In genomic region chr14:21891581-21892340, GRCm38 (mm10) we compare ENCODE assay signal across 8 mouse cellular contexts. TPM values are rescaled to one million over a fixed set of nuclear protein-coding genes. Genes with fewer than 3 reads are reported as not detected.
A peak's percentile ranks its signal among the peaks of the same experiment; 100 is the strongest.
DNase-seq lines count a peak whose midpoint lies in the region; ATAC-seq and TF ChIP-seq lines count a peak whose summit lies in the region.

No protein-coding gene starts in this region.

- H3K4me2 ChIP-seq in hindbrain, embryonic 15.5 days, result peak overlapping the region; percentile 19
- peak overlapping the region; percentile 21; the same call in 1 of the 2 replicates for H3K4me2 ChIP-seq in midbrain, embryonic 13.5 days (replicated peaks)

- ATAC-seq in hindbrain, embryonic 15.5 days (ENCODE audit: low FRiP score, low read depth), result peak; percentile 81
- ATAC-seq in midbrain, embryonic 13.5 days, result peak; percentile 58; the same call in 1 of the 2 replicates
- ATAC-seq in megakaryocyte-erythroid progenitor cell, adult 5-6 weeks (replicated peaks; ENCODE audit: low FRiP score, low TSS enrichment, poor library complexity, severe bottlenecking), result no peak

- H3K27me3 ChIP-seq in hindbrain, embryonic 15.5 days, result no peaks in the 10 kb centered on the region
- no peaks in the 10 kb centered on the region for H3K27me3 ChIP-seq in midbrain, embryonic 13.5 days

- no peak overlapping the region for H3K9ac ChIP-seq in hindbrain, embryonic 15.5 days
- H3K9ac ChIP-seq in midbrain, embryonic 13.5 days (replicated peaks), result no peak overlapping the region

- TF ChIP-seq CTCF in gastrocnemius, adult 2 months (IDR thresholded peaks at IDR 0.05), result no peak
- no peak for TF ChIP-seq CTCF in brain, embryonic 14.5 days (IDR thresholded peaks at IDR 0.05; ENCODE audit: borderline replicate concordance, extremely low read depth, insufficient read depth, insufficient read length)

- H3K9me3 ChIP-seq in hindbrain, embryonic 15.5 days, result no peaks in the 10 kb centered on the region
- no peaks in the 10 kb centered on the region for H3K9me3 ChIP-seq in midbrain, embryonic 13.5 days

- no peak overlapping the region for H3K27ac ChIP-seq in gastrocnemius, adult 2 months
- H3K27ac ChIP-seq in hindbrain, embryonic 15.5 days (replicated peaks), result peak overlapping the region; percentile 62
- H3K27ac ChIP-seq in midbrain, embryonic 13.5 days, result no peak overlapping the region

- H3K4me3 ChIP-seq in gastrocnemius, adult 2 months, result peak overlapping the region; percentile 23; the same call in 1 of the 2 replicates
- H3K4me3 ChIP-seq in hindbrain, embryonic 15.5 days, result no peak overlapping the region
- H3K4me3 ChIP-seq in midbrain, embryonic 13.5 days (replicated peaks), result no peak overlapping the region

- intact Hi-C loops in gastrocnemius, adult 2 months (cut with DNase I), result no loop called here

- peak; percentile 22 for DNase-seq in gastrocnemius, adult 2 months
- DNase-seq in gastrocnemius, adult 8-10 months (ENCODE audit: low spot score in 2 of 2), result no peak
- DNase-seq in brain, embryonic 14.5 days (ENCODE audit: low read depth), result peak; percentile 52
- no peak for DNase-seq in thymus, postnatal 25 days
- no peak for DNase-seq in urinary bladder, adult 2 months (ENCODE audit: low spot score)

- 15% methylated on average over 15 of the region's 15 CpGs for WGBS in hindbrain, embryonic 15.5 days
- WGBS in midbrain, embryonic 13.5 days, result 39% methylated on average over 15 of the region's 15 CpGs

- H3K36me3 ChIP-seq in hindbrain, embryonic 15.5 days, result no peaks in the 10 kb centered on the region
- no peaks in the 10 kb centered on the region for H3K36me3 ChIP-seq in midbrain, embryonic 13.5 days

- peaks cover 14% of the 10 kb centered on the region for H3K4me1 ChIP-seq in hindbrain, embryonic 15.5 days (replicated peaks)
- H3K4me1 ChIP-seq in midbrain, embryonic 13.5 days (replicated peaks), result peaks cover 11% of the 10 kb centered on the region; the same call in 1 of the 2 replicates

- TF ChIP-seq POLR2A in brain, embryonic 14.5 days (IDR thresholded peaks at IDR 0.05; ENCODE audit: borderline replicate concordance, extremely low read depth, insufficient read depth, insufficient read length, poor library complexity, severe bottlenecking), result no peak

RNA-seq across cellular contexts. Expression of gene Comtd1, which starts 43.0 kb away (rescaled TPM):
- 10 to 100 TPM in 1 of 2 experiments, 1 to 10 TPM in 1; 8.8 to 13.0 TPM for total RNA-seq in gastrocnemius, adult 2 months (2021)
- 10 to 100 TPM in 2 of 4 experiments, 1 to 10 TPM in 2; 6.5 to 11.5 (median 9.7) TPM for total RNA-seq in gastrocnemius, adult 8-10 months (2022)
- polyA plus RNA-seq in brain, embryonic 14.5 days (2012; rRNA removed), result 24.4 and 26.9 TPM in 2 replicates
- 59.9 and 63.0 TPM in 2 replicates for polyA plus RNA-seq in hindbrain, embryonic 15.5 days (2015; fragmentation: Nextera tagmentation; extraction: Ambion mirVana)
- 25.8 and 26.6 TPM in 2 replicates for polyA plus RNA-seq in midbrain, embryonic 13.5 days (2015; fragmentation: Nextera tagmentation; extraction: Ambion mirVana)
- 67.6 and 76.2 TPM in 2 replicates for total RNA-seq in megakaryocyte-erythroid progenitor cell, adult 5-6 weeks (2014; fragmentation: Nextera tagmentation)
- total RNA-seq in megakaryocyte-erythroid progenitor cell, adult 5-6 weeks (2017), result 17.7 and 24.2 TPM in 2 replicates
- 13.2 and 13.9 TPM in 2 replicates for polyA plus RNA-seq in urinary bladder, adult 2 months (2012; rRNA removed)

Comparison
In these comparisons a context has a peak if more than half of its experiments do, and no peak if none do; other contexts are left out.
1. DNase-seq: peak in gastrocnemius, adult 2 months (single experiment) and brain, embryonic 14.5 days (single experiment); none in gastrocnemius, adult 8-10 months (0 of 2), thymus, postnatal 25 days (single experiment) and urinary bladder, adult 2 months (single experiment).